Mouse (Mus musculus): ENCODE measurements around the gene 4933427D14Rik. TPM values are rescaled to one million over a fixed set of nuclear protein-coding genes. Genes with fewer than 3 reads are reported as not detected.
A peak's percentile ranks its signal among the peaks of the same experiment; 100 is the strongest.
"Not testable (repeated sequence)": the region's sequence is repeated elsewhere in the genome, so short reads cannot be mapped to it uniquely, and the experiment has no call there.

The 4933427D14Rik gene
- polyA plus RNA-seq, 1 experiment from 2014 or later, result 15.5 TPM

DNA sequence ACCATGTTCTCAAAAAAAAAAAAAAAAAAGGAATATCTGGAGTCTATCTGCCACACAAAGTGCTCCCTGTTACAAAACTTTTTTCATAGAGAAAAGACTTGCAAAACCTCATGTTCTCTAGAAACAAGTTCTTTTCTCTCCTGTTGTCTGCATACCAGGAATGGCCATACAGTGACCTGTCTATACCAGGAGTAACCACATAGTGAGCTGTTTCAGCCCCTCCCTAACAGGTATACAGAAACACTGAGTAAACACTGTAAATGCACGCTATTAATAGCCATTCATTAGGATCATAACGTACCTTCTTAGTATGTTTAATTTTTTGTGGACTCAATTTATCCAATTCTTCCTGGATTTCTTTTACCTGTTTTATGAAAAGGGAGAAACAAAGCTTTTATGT, 13.0 kb downstream of the 4933427D14Rik start:
- Histone ChIP-seq H3K4me3 (replicated peaks) (no peak overlapping the region), H3K9ac (no peak overlapping the region), H3K4me2 (no peak overlapping the region), H3K4me1 (no peaks in the 10 kb centered on the region), H3K27me3 (replicated peaks) (no peaks in the 10 kb centered on the region), H3K9me3 (no peaks in the 10 kb centered on the region), H3K36me3 (peaks cover 8% of the 10 kb centered on the region; the same call in 1 of the 2 replicates), H3K27ac (no peak overlapping the region)
- WGBS, result 62% methylated on average over 2 of the region's 2 CpGs
- ATAC-seq (ENCODE audit: insufficient read depth, low FRiP score, low read depth), result no peak

DNA sequence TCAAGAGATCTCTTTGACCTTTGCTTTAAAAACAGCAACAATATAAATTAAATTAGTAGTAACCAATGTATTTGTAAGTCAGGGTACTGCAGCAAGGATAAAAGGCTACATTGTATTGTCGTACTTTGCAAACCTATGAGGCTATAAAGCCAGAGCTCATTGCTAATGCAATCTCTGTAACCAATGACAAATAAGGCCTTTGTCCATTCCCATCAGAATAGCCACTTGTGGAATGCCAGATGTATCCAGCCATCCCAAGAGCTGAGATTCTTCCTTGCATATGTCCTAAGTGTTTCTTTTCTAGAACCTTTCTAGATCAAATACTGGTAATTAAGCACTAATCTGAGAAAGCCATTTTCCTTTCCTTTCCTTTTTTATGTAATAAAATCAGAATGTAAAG, 16.4 kb downstream of the 4933427D14Rik start:
- Histone ChIP-seq H3K27me3 (replicated peaks) (no peaks in the 10 kb centered on the region), H3K9ac (no peak overlapping the region), H3K36me3 (peaks cover 6% of the 10 kb centered on the region; the same call in 1 of the 2 replicates), H3K4me1 (no peaks in the 10 kb centered on the region), H3K9me3 (no peaks in the 10 kb centered on the region), H3K27ac (no peak overlapping the region), H3K4me2 (no peak overlapping the region), H3K4me3 (replicated peaks) (no peak overlapping the region)
- ATAC-seq (ENCODE audit: insufficient read depth, low FRiP score, low read depth), result no peak
- WGBS, result 94% methylated on average over 1 of the region's 1 CpGs

DNA sequence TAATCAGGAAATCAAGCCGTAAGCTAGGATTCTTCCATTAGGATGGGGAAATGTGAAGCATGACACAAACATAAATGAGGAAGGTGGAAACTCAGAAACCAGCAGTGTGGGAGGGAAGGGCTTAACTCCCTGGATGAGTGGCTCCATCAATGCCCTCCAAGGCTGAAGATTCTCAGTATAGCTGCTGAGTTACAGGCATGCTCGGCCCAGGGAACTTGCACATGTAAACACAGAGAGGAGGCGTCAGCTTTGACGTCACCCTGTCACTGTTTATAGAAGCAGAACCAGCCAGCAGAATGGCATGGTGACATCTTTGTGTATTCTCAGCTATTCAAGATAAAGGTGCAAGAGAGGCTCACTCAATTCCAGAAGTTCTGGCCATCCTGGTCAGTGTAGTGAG, 23.0 kb downstream of the 4933427D14Rik start:
- WGBS, result 60% methylated on average over 4 of the region's 4 CpGs

DNA sequence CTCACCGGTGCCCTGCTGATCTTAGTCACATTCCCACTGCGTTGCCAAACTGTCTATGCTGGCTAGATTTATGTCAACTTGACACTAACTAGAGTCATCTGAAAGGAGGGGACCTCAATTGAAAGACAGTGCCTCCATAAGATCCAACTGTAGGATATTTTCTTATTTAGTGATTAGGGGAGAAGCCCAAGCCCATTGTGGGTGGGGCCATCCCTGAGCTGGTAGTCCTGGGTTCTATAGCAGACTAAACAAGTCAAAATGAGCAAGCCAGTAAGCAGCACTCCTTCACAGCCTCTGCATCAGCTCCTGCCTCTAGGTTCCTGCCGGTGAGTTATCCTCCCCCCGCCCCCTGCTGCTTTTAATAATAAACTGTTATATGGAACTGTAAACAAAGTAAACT, 26.1 kb downstream of the 4933427D14Rik start:
- Histone ChIP-seq H3K9me3 (no peaks in the 10 kb centered on the region), H3K36me3 (peaks cover 18% of the 10 kb centered on the region), H3K4me3 (replicated peaks) (no peak overlapping the region), H3K4me2 (no peak overlapping the region), H3K27ac (no peak overlapping the region), H3K4me1 (no peaks in the 10 kb centered on the region), H3K27me3 (replicated peaks) (no peaks in the 10 kb centered on the region), H3K9ac (no peak overlapping the region)
- ATAC-seq (ENCODE audit: insufficient read depth, low FRiP score, low read depth), result no peak
- 83% methylated on average over 4 of the region's 4 CpGs for WGBS

More for the DNA sequence above, 23.0 kb downstream of the 4933427D14Rik start:
- Histone ChIP-seq H3K36me3 (peaks cover 14% of the 10 kb centered on the region), H3K27ac (no peak overlapping the region), H3K4me3 (replicated peaks) (no peak overlapping the region), H3K9me3 (no peaks in the 10 kb centered on the region), H3K27me3 (replicated peaks) (no peaks in the 10 kb centered on the region), H3K4me1 (no peaks in the 10 kb centered on the region), H3K9ac (no peak overlapping the region), H3K4me2 (no peak overlapping the region)
- no peak for ATAC-seq (ENCODE audit: insufficient read depth, low FRiP score, low read depth)

DNA sequence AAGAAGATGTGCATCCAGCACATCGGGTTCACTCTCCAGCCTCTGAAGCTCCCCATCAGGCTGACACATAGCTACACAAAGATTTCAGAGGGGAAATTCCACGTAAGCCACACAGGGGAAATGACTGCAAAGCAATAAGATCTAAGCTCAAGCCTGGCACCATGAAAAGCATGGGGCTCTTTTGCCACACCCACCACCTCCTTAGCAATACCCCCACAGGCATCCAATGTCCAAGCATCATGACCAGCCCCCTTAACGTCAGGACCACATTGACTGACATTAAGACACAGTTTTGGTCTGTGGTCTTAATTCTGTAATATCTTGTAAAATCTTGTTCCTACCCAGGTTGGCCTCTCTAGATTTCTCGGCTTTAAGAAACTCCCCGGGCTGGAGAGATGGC, 26.7 kb downstream of the 4933427D14Rik start:
- H3K9ac ChIP-seq, result no peak overlapping the region
- 86% methylated on average over 5 of the region's 5 CpGs for WGBS
- H3K4me3 ChIP-seq (replicated peaks), result no peak overlapping the region
- H3K4me2 ChIP-seq, result no peak overlapping the region
- no peak for ATAC-seq (ENCODE audit: insufficient read depth, low FRiP score, low read depth)
- H3K36me3 ChIP-seq, result peaks cover 23% of the 10 kb centered on the region
- no peaks in the 10 kb centered on the region for H3K9me3 ChIP-seq
- H3K4me1 ChIP-seq, result no peaks in the 10 kb centered on the region
- no peak overlapping the region for H3K27ac ChIP-seq
- H3K27me3 ChIP-seq (replicated peaks), result no peaks in the 10 kb centered on the region

DNA sequence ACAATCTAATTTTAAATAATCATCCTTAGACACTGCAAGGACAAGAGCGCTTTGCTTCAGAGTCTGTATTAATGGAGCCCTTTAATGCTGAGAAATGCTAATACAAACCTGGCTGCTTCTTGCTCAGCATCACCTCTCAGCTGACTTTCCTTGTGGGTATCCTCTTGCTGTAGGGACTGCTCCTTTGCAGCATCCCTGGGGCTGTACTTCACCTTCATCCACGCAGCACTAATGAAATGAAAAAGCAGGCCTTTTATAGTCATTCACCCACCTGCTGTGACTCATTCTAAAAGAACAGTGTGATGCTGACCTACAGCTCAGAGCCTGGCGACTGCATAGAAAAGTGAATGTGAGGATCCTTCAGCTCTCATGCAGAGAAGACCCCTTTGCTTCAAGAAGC, 30.7 kb downstream of the 4933427D14Rik start:
- Histone ChIP-seq H3K9me3 (no peaks in the 10 kb centered on the region), H3K27me3 (replicated peaks) (no peaks in the 10 kb centered on the region), H3K9ac (no peak overlapping the region), H3K36me3 (peaks cover 36% of the 10 kb centered on the region), H3K4me3 (replicated peaks) (no peak overlapping the region), H3K4me2 (no peak overlapping the region), H3K27ac (no peak overlapping the region), H3K4me1 (no peaks in the 10 kb centered on the region)
- 74% methylated on average over 3 of the region's 3 CpGs for WGBS
- ATAC-seq (ENCODE audit: insufficient read depth, low FRiP score, low read depth), result no peak

DNA sequence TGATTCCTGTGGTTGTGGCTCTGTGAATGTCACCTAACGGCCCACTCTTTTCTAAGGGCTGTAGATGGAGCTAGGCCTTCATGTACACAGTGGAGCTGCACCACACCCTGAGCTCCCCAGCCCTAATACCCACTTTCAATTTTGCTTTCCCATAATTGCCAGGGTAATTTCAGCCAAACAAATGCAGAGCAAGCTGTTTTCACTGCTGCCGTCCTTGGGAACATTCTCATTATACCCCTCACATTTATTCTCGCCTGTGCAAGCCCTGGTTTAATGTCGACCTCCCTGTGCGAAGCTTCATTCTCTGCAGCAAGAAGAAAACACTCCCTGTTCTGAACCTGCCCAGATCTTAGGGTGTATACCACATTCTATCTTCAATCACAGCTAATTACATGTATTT, 31.3 kb downstream of the 4933427D14Rik start:
- no peak for ATAC-seq (ENCODE audit: insufficient read depth, low FRiP score, low read depth)
- Histone ChIP-seq H3K4me2 (no peak overlapping the region), H3K27me3 (replicated peaks) (no peaks in the 10 kb centered on the region), H3K4me1 (no peaks in the 10 kb centered on the region), H3K9ac (no peak overlapping the region), H3K36me3 (peaks cover 31% of the 10 kb centered on the region), H3K9me3 (no peaks in the 10 kb centered on the region), H3K27ac (no peak overlapping the region), H3K4me3 (replicated peaks) (no peak overlapping the region)
- 82% methylated on average over 5 of the region's 5 CpGs for whole genome bisulfite sequencing

DNA sequence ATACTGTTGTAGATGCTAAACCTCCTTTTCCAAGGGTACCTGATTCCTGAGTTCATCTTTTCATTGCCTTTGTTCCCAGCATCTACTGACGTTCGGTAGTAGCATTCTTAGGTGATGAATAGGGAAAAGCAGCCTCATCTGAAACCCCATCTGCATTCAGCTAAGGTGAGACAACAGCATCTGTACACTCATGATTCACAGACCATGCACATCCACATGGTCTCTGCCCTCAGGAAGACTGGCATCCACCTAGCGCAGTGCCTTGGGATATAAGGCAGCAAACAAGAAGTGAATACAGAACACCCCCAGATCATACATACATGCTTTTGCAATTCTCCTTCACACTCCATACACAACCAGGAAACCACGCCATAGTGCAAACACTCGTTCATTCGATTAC, 32.5 kb downstream of the 4933427D14Rik start:
- H3K4me3 ChIP-seq (replicated peaks), result no peak overlapping the region
- H3K27ac ChIP-seq, result no peak overlapping the region
- no peaks in the 10 kb centered on the region for H3K27me3 ChIP-seq (replicated peaks)
- no peaks in the 10 kb centered on the region for H3K4me1 ChIP-seq
- 93% methylated on average over 6 of the region's 6 CpGs for WGBS
- H3K9ac ChIP-seq, result no peak overlapping the region
- peaks cover 31% of the 10 kb centered on the region for H3K36me3 ChIP-seq
- no peaks in the 10 kb centered on the region for H3K9me3 ChIP-seq
- H3K4me2 ChIP-seq, result no peak overlapping the region
- no peak for ATAC-seq (ENCODE audit: insufficient read depth, low FRiP score, low read depth)

DNA sequence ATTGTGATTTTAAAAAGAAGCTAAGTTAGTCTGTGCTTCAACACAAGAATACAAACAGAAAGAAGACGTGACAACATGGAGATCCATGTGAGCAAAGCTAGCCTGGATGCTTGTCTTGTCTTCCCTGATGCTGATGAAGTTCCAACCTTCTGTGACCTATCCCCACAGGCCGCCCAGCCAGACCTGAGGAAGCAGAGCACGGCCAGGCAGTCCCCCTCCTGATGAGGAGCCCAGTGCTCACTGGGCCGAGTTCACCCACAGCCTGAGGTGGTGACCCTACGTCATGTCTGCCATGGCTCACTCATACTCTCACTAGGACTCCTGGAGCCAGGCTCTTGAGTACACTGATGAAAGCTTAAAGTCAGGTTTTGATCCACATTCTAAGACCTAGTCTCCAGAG, 33.8 kb downstream of the 4933427D14Rik start:
- Histone ChIP-seq H3K4me2 (no peak overlapping the region), H3K9ac (no peak overlapping the region), H3K27me3 (replicated peaks) (no peaks in the 10 kb centered on the region), H3K27ac (no peak overlapping the region), H3K4me1 (no peaks in the 10 kb centered on the region), H3K36me3 (peaks cover 31% of the 10 kb centered on the region), H3K4me3 (replicated peaks) (no peak overlapping the region), H3K9me3 (no peaks in the 10 kb centered on the region)
- WGBS, result 86% methylated on average over 5 of the region's 5 CpGs
- ATAC-seq (ENCODE audit: insufficient read depth, low FRiP score, low read depth), result no peak

DNA sequence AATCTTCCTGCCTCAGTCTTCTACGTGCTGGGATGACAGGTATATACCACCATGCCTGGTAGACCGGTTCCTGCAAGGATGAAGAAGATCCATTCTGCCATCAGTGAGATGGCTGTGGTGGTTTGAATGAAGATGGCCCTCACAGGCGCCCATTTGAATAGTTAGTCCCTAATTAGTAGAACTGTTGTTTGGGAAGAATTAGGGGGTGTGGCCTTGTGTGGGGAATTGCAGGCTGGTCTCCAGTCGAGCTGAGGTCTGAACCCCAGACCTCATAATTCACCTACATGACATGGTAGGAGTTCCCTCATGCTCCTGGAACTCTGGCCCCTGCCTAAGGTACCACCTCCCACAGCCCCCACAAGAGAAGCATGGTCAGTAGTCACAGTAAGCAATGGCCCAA, 35.4 kb downstream of the 4933427D14Rik start:
- WGBS, result 74% methylated on average over 4 of the region's 4 CpGs
- H3K9ac ChIP-seq; H3K4me2 ChIP-seq; ATAC-seq (ENCODE audit: insufficient read depth, low FRiP score, low read depth); H3K27ac ChIP-seq; H3K4me3 ChIP-seq (replicated peaks); H3K9me3 ChIP-seq; H3K4me1 ChIP-seq; H3K27me3 ChIP-seq (replicated peaks): not testable (repeated sequence)
- peaks cover 22% of the 10 kb centered on the region; the same call in 1 of the 2 replicates for H3K36me3 ChIP-seq

DNA sequence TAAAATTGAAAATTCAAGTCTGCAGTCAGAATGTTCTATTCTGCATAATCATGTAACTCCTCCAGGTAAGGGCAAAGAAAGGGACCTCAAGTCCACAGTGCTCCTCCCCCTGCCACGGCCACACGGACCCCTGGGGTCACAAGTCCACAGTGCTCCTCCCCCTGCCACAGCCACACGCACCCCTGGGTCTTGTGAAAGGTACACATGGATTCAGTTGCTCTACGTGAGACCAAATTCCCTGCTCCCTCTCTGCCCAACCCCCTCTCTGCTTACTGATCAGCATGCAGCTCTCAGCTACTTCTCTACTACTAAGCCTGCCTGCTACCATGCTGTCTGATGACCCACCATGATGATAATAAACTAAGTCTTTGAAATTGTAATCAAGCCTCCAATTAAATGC, 37.4 kb downstream of the 4933427D14Rik start:
- peaks cover 14% of the 10 kb centered on the region; the same call in 1 of the 2 replicates for H3K36me3 ChIP-seq

DNA sequence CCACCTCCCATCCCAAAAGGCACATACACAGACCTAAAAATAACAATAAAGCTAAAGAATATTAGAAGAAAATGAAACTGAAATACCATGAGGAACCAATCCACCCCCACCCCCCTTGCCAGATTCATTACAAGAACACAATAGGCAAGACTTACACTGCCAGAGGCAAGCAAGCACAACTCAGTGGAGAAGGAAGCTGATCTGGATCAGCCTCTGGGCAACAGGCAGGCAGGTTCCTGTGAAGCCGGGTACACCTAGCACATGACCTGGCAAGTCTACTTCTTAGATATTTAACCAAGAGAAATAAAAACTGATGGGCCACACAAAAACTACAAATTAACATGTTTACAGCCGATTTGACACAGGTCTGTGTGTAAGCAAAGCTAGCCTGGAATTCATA, 44.1 kb downstream of the 4933427D14Rik start:
- no peak overlapping the region for H3K4me2 ChIP-seq
- H3K4me1 ChIP-seq, result no peaks in the 10 kb centered on the region
- no peak overlapping the region for H3K27ac ChIP-seq
- H3K36me3 ChIP-seq, result peaks cover 10% of the 10 kb centered on the region; the same call in 1 of the 2 replicates
- H3K9me3 ChIP-seq, result no peaks in the 10 kb centered on the region
- no peaks in the 10 kb centered on the region for H3K27me3 ChIP-seq (replicated peaks)
- ATAC-seq (ENCODE audit: insufficient read depth, low FRiP score, low read depth), result no peak
- H3K9ac ChIP-seq, result no peak overlapping the region
- H3K4me3 ChIP-seq (replicated peaks), result no peak overlapping the region
- WGBS, result 86% methylated on average over 2 of the region's 2 CpGs

More for the DNA sequence above, 37.4 kb downstream of the 4933427D14Rik start:
- Histone ChIP-seq H3K27me3 (replicated peaks) (no peaks in the 10 kb centered on the region), H3K4me3 (replicated peaks) (no peak overlapping the region), H3K9me3 (no peaks in the 10 kb centered on the region), H3K27ac (no peak overlapping the region), H3K4me1 (no peaks in the 10 kb centered on the region), H3K9ac (no peak overlapping the region), H3K4me2 (no peak overlapping the region)
- ATAC-seq (ENCODE audit: insufficient read depth, low FRiP score, low read depth), result no peak
- 80% methylated on average over 4 of the region's 4 CpGs for WGBS

DNA sequence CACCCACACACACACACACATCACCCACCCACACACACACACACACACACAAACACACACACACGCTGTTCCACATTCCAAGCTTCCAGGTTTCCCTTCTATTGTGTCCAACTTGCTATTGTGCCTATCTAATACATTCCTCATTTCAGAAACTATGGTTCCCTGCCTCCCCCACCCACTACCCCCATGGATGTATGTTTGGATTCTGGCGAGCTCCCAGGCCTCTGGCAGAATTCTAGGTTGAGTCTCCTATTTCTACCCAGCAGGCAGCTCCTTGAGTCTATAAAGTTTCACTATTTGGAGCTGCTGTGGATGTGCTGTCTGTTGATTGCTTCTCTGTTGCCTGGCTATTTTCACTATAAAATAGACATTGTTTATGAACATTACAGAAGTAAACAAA, 50.6 kb downstream of the 4933427D14Rik start:
- no peak overlapping the region for H3K9ac ChIP-seq
- 0 out of 2 replicates have a peak, but pooled peaks cover 4% of the 10 kb centered on the region for H3K36me3 ChIP-seq
- H3K9me3 ChIP-seq, result no peaks in the 10 kb centered on the region
- no peaks in the 10 kb centered on the region for H3K27me3 ChIP-seq (replicated peaks)
- H3K27ac ChIP-seq, result peak overlapping the region; percentile 40; the same call in 1 of the 2 replicates
- ATAC-seq (ENCODE audit: insufficient read depth, low FRiP score, low read depth), result no peak
- 52% methylated on average over 2 of the region's 2 CpGs for WGBS
- H3K4me3 ChIP-seq (replicated peaks), result no peak overlapping the region
- 0 out of 2 replicates have a peak, but pooled peaks cover 2% of the 10 kb centered on the region for H3K4me1 ChIP-seq
- no peak overlapping the region for H3K4me2 ChIP-seq

Measured in stomach, embryonic 15.5 days (tissue).